In genomic region chr15:81538149-81538548, GRCm38 (mm10) we compare ENCODE assay signal across 29 mouse cellular contexts. TPM values are rescaled to one million over a fixed set of nuclear protein-coding genes. Genes with fewer than 3 reads are reported as not detected.
DNase-seq lines count a peak whose midpoint lies in the region; ATAC-seq lines count a peak whose summit lies in the region.
"Had no signal": no experiment of that assay in that cellular context is flagged by ENCODE, and none has a peak within 500 bp of the region (broad histone marks: within the 10 kb centered on the region; RNA-seq: fewer than 3 reads in every experiment).

No protein-coding gene starts in this region.

- H3K27ac ChIP-seq in liver, embryonic 12.5 days, result no peak overlapping the region
- H3K27ac ChIP-seq in liver, embryonic 15.5 days (replicated peaks), result no peak overlapping the region
- H3K27ac ChIP-seq: embryonic facial prominence, embryonic 10.5 days; embryonic facial prominence, embryonic 13.5 days; forebrain, embryonic 12.5 days; forebrain, embryonic 15.5 days; heart, adult 2 months; heart, embryonic 10.5 days; heart, embryonic 13.5 days; hindbrain, embryonic 12.5 days; hindbrain, embryonic 15.5 days had no signal

- H3K4me1 ChIP-seq in liver, embryonic 12.5 days, result peaks cover 26% of the 10 kb centered on the region
- H3K4me1 ChIP-seq in liver, embryonic 15.5 days (replicated peaks), result peaks cover 21% of the 10 kb centered on the region
- H3K4me1 ChIP-seq: embryonic facial prominence, embryonic 10.5 days; embryonic facial prominence, embryonic 13.5 days; heart, embryonic 13.5 days; hindbrain, embryonic 15.5 days had no signal

- H3K9ac ChIP-seq in liver, embryonic 12.5 days, result no peak overlapping the region
- no peak overlapping the region for H3K9ac ChIP-seq in liver, embryonic 15.5 days
- H3K9ac ChIP-seq: embryonic facial prominence, embryonic 13.5 days; forebrain, embryonic 12.5 days; forebrain, embryonic 15.5 days; heart, embryonic 13.5 days; hindbrain, embryonic 12.5 days; hindbrain, embryonic 15.5 days had no signal

- no peaks in the 10 kb centered on the region for H3K36me3 ChIP-seq in liver, embryonic 12.5 days
- no peaks in the 10 kb centered on the region for H3K36me3 ChIP-seq in liver, embryonic 15.5 days (replicated peaks)
- H3K36me3 ChIP-seq: embryonic facial prominence, embryonic 10.5 days; embryonic facial prominence, embryonic 13.5 days; forebrain, embryonic 12.5 days; forebrain, embryonic 15.5 days; G1E; heart, embryonic 10.5 days; heart, embryonic 13.5 days; hindbrain, embryonic 12.5 days; hindbrain, embryonic 15.5 days had no signal

- no peak for DNase-seq in spleen, adult 12 weeks (ENCODE audit: low spot score)
- no peak for DNase-seq in adrenal gland, postnatal 14 days
- no peak for DNase-seq in yolk sac, embryonic 10.5 days (ENCODE audit: low spot score)
- DNase-seq: adrenal gland, postnatal 25 days; B cell, adult 2 months; cerebellum, adult 11-12 months; cerebellum, adult 8-10 months; cerebellum, postnatal 10 days; cerebellum, postnatal 36 days; embryo, embryonic 11 days; gastrocnemius, postnatal 10 days; gastrocnemius, postnatal 36 days; heart, adult 2 months; heart, postnatal 14 days had no signal

- no peaks in the 10 kb centered on the region for H3K9me3 ChIP-seq in liver, embryonic 12.5 days (replicated peaks)
- H3K9me3 ChIP-seq in liver, embryonic 15.5 days (replicated peaks), result no peaks in the 10 kb centered on the region
- H3K9me3 ChIP-seq: embryonic facial prominence, embryonic 10.5 days; embryonic facial prominence, embryonic 13.5 days; forebrain, embryonic 12.5 days; forebrain, embryonic 15.5 days; G1E; heart, embryonic 10.5 days; heart, embryonic 13.5 days; hindbrain, embryonic 12.5 days; hindbrain, embryonic 15.5 days had no signal

- H3K4me2 ChIP-seq in liver, embryonic 12.5 days, result no peak overlapping the region
- no peak overlapping the region for H3K4me2 ChIP-seq in liver, embryonic 15.5 days
- H3K4me2 ChIP-seq: embryonic facial prominence, embryonic 13.5 days; forebrain, embryonic 12.5 days; forebrain, embryonic 15.5 days; heart, embryonic 13.5 days; hindbrain, embryonic 12.5 days; hindbrain, embryonic 15.5 days had no signal

- 39% methylated on average over 4 of the region's 4 CpGs for WGBS in liver, embryonic 12.5 days (ENCODE audit: insufficient replicate concordance)
- 30% methylated on average over 4 of the region's 4 CpGs for WGBS in liver, embryonic 15.5 days (ENCODE audit: insufficient replicate concordance)

- ATAC-seq in erythroblast, adult 5-6 weeks (replicated peaks; ENCODE audit: low FRiP score, poor library complexity, severe bottlenecking), result 0 out of 2 replicates have a peak, but pooled peaks have one; percentile 49
- ATAC-seq in liver, embryonic 12.5 days, result peak; percentile 79
- ATAC-seq in liver, embryonic 15.5 days (ENCODE audit: insufficient read depth), result peak; percentile 51; the same call in 1 of the 2 replicates
- peak; percentile 46 for ATAC-seq in megakaryocyte progenitor cell, adult 5-6 weeks (replicated peaks; ENCODE audit: poor library complexity)
- ATAC-seq: forebrain, embryonic 15.5 days; Patski had no signal

- H3K4me3 ChIP-seq in liver, embryonic 12.5 days, result no peak overlapping the region
- no peak overlapping the region for H3K4me3 ChIP-seq in liver, embryonic 15.5 days (replicated peaks)
- H3K4me3 ChIP-seq: embryonic facial prominence, embryonic 10.5 days; embryonic facial prominence, embryonic 13.5 days; forebrain, embryonic 12.5 days; forebrain, embryonic 15.5 days; heart, adult 2 months; heart, embryonic 10.5 days; heart, embryonic 13.5 days; hindbrain, embryonic 12.5 days; hindbrain, embryonic 15.5 days had no signal

- no peaks in the 10 kb centered on the region for H3K27me3 ChIP-seq in liver, embryonic 12.5 days (replicated peaks)
- no peaks in the 10 kb centered on the region for H3K27me3 ChIP-seq in liver, embryonic 15.5 days
- H3K27me3 ChIP-seq: CH12.LX; embryonic facial prominence, embryonic 13.5 days; forebrain, embryonic 12.5 days; forebrain, embryonic 15.5 days; heart, embryonic 13.5 days; hindbrain, embryonic 12.5 days; hindbrain, embryonic 15.5 days had no signal

RNA-seq across cellular contexts. Expression of gene Ep300, which starts 47.0 kb away (rescaled TPM):
- 177 and 234 TPM in 2 replicates for total RNA-seq in erythroblast, adult 5-6 weeks (2015; ENCODE audit: low replicate concordance)
- total RNA-seq in erythroblast, adult 5-6 weeks (2017; ENCODE audit: low replicate concordance), result 187 and 219 TPM in 2 replicates
- polyA plus RNA-seq in liver, embryonic 12.5 days (2016; fragmentation: Nextera tagmentation; extraction: Ambion mirVana), result 11.8 and 13.4 TPM in 2 replicates
- polyA plus RNA-seq in liver, embryonic 15.5 days (2015; fragmentation: Nextera tagmentation; extraction: Ambion mirVana), result 6.1 and 7.9 TPM in 2 replicates
- 112 and 132 TPM in 2 replicates for total RNA-seq in megakaryocyte progenitor cell, adult 5-6 weeks (2015)
- total RNA-seq in megakaryocyte progenitor cell, adult 5-6 weeks (2017), result 22.4 and 23.7 TPM in 2 replicates
- 68.0 and 79.0 TPM in 2 replicates for total RNA-seq in adrenal gland, postnatal 14 days (2021)
